Comparison of ENCODE assay signal across 26 mouse cellular contexts in the genomic region with DNA sequence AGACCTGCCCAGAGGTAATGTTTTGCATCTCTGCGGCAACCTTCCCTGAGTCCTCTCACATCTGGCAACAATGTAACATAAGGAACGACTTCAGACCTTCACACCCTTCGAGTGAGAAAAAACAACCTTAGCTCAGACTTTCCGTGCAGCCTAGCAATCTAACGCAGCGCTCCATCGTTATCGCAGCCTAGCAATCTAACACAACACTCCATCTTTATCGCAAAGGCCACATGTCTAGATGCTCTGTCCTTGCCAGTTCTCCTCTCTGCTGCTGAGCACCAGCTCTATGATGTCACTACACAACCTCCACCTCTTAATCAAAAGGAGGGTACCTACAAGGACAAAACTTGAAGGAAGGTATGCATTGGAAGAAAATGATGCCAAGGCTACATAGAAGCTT.
"Had no signal": no experiment of that assay in that cellular context is flagged by ENCODE, and none has a peak within 500 bp of the region (broad histone marks: within the 10 kb centered on the region; RNA-seq: fewer than 3 reads in every experiment).

No protein-coding gene starts in this region.

- DNase-seq: gastrocnemius, adult 2 months; gastrocnemius, postnatal 10 days; gastrocnemius, postnatal 25 days; heart, adult 2 months; heart, postnatal 14 days; heart, postnatal 4 days; kidney, adult 18-20 months; kidney, adult 8-10 months; kidney, postnatal 10 days; kidney, postnatal 25 days; left cerebral cortex, postnatal 4 days; liver; liver, embryonic 13.5 days had no signal

- H3K36me3 ChIP-seq: hindbrain, embryonic 10.5 days; hindbrain, embryonic 12.5 days; intestine, embryonic 15.5 days; liver, embryonic 13.5 days; liver, embryonic 15.5 days had no signal

- H3K4me3 ChIP-seq: gastrocnemius, adult 2 months; heart, adult 2 months; heart, embryonic 13.5 days; heart, embryonic 15.5 days; hindbrain, embryonic 10.5 days; hindbrain, embryonic 12.5 days; intestine, embryonic 15.5 days; limb, embryonic 13.5 days; liver, embryonic 13.5 days; liver, embryonic 15.5 days had no signal

- H3K9ac ChIP-seq: heart, embryonic 13.5 days; heart, embryonic 15.5 days; hindbrain, embryonic 12.5 days; hindbrain, embryonic 14.5 days; intestine, embryonic 15.5 days; limb, embryonic 13.5 days; liver, embryonic 13.5 days; liver, embryonic 15.5 days had no signal

- H3K4me1 ChIP-seq: heart, embryonic 15.5 days; intestine, embryonic 15.5 days; liver, embryonic 13.5 days; liver, embryonic 15.5 days had no signal

- H3K27me3 ChIP-seq: heart, embryonic 13.5 days; heart, embryonic 15.5 days; hindbrain, embryonic 12.5 days; intestine, embryonic 15.5 days; limb, embryonic 13.5 days; liver, embryonic 13.5 days; liver, embryonic 15.5 days had no signal

- ATAC-seq: hindbrain, embryonic 16.5 days; inflammation-experienced regulatory T-cells, adult 6 months; intestine, embryonic 15.5 days; intestine, postnatal 0 days had no signal

- H3K27ac ChIP-seq: gastrocnemius, adult 2 months; heart, adult 2 months; heart, embryonic 13.5 days; heart, embryonic 15.5 days; hindbrain, embryonic 12.5 days; hindbrain, embryonic 14.5 days; intestine, embryonic 15.5 days; limb, embryonic 13.5 days; liver, embryonic 13.5 days; liver, embryonic 15.5 days had no signal

- H3K9me3 ChIP-seq: heart, embryonic 13.5 days; heart, embryonic 15.5 days; hindbrain, embryonic 10.5 days; hindbrain, embryonic 12.5 days; intestine, embryonic 15.5 days; limb, embryonic 13.5 days; liver, embryonic 13.5 days; liver, embryonic 15.5 days had no signal

- H3K4me2 ChIP-seq: heart, embryonic 11.5 days; heart, embryonic 13.5 days; heart, embryonic 15.5 days; hindbrain, embryonic 12.5 days; hindbrain, embryonic 14.5 days; intestine, embryonic 15.5 days; limb, embryonic 13.5 days; liver, embryonic 11.5 days; liver, embryonic 13.5 days; liver, embryonic 15.5 days had no signal
